Mouse (Mus musculus) liver, embryonic 14.5 days (tissue): ENCODE measurements around the gene Strada. TPM values are rescaled to one million over a fixed set of nuclear protein-coding genes. Genes with fewer than 3 reads are reported as not detected.

Experiments used
- ATAC-seq: fragments of 200-750 bp; cut with Nextera tagmentation; 2 replicates; pipeline ENCODE4 v1.8.0; 2017; ENCODE audit warnings: moderate number of reproducible peaks, mild to moderate bottlenecking, moderate library complexity; ENCODE audit not compliant: insufficient read depth
- DNase-seq, 3 experiments: peaks; one replicate each; pipeline ENCODE4 v3.0.0-alpha.2; 2012 to 2013; ENCODE audit warnings: low read depth in 3 of 3, low spot score in 3 of 3
- H3K27ac ChIP-seq: fragments of 300-500 bp; sonication (generic); 2 replicates; pipeline ENCODE4 v1.5.1; 2014; ENCODE audit warnings: moderate library complexity, mild to moderate bottlenecking, control low read depth, inconsistent platforms
- H3K27me3 ChIP-seq: fragments of 300-500 bp; sonication (generic); 2 replicates; pipeline ENCODE4 v1.6.1; 2014; ENCODE audit warnings: mild to moderate bottlenecking, low read length, moderate library complexity; ENCODE audit not compliant: control insufficient read depth, insufficient read depth
- H3K36me3 ChIP-seq: fragments of 300-500 bp; sonication (generic); replicated peaks from 2 replicates; pipeline ENCODE4 v1.6.1; 2014; ENCODE audit warnings: low read depth; ENCODE audit not compliant: control insufficient read depth, insufficient read depth
- H3K4me1 ChIP-seq, 2 experiments: fragments of 200-500 bp in 1 of 2; fragments of 300-500 bp in 1 of 2; sonication (generic) in 1 of 2; replicated peaks; 2 replicates each; pipeline ENCODE4 v1.6.1; 2012 to 2014; ENCODE audit warnings: antibody characterized with exemption in 1 of 2, inconsistent platforms in 1 of 2, low read length in 1 of 2; ENCODE audit not compliant: control insufficient read depth in 2 of 2, insufficient read depth in 2 of 2
- H3K4me2 ChIP-seq: fragments of 300-500 bp; sonication (generic); 2 replicates; pipeline ENCODE4 v1.6.1; 2014; ENCODE audit warnings: low read depth, mild to moderate bottlenecking, control low read depth, moderate library complexity
- H3K4me3 ChIP-seq, 2 experiments: fragments of 200-500 bp in 1 of 2; fragments of 300-500 bp in 1 of 2; sonication (generic) in 1 of 2; 2 replicates each; pipeline ENCODE4 v1.5.1; 2012 to 2014; ENCODE audit warnings: low read depth in 2 of 2, low read length in 2 of 2, mild to moderate bottlenecking in 2 of 2, control low read depth in 1 of 2, inconsistent platforms in 1 of 2, moderate library complexity in 1 of 2; ENCODE audit not compliant: insufficient read depth in 1 of 2
- H3K9ac ChIP-seq: fragments of 300-500 bp; sonication (generic); replicated peaks from 2 replicates; pipeline ENCODE4 v1.6.1; 2014; ENCODE audit warnings: mild to moderate bottlenecking, control low read depth, moderate library complexity
- H3K9me3 ChIP-seq: fragments of 300-500 bp; sonication (generic); 2 replicates; pipeline ENCODE4 v1.6.1; 2016; ENCODE audit warnings: low read length, mixed read lengths; ENCODE audit not compliant: control insufficient read depth
- CTCF ChIP-seq: IDR thresholded peaks from 2 replicates; pipeline ENCODE4 v1.5.1; 2016; ENCODE audit warnings: antibody characterized with exemption, low read depth, control low read depth
- EP300 ChIP-seq: IDR thresholded peaks from 2 replicates; pipeline ENCODE4 v1.6.1; 2016; ENCODE audit warnings: antibody characterized with exemption, low read depth
- WGBS: fragments of 180-500 bp; shearing (Covaris S2); extraction: QIAGEN DNeasy Blood & Tissue Kit; methylation state at CpG from one replicate; pipeline ENCODE4 v1.1.7; 2014; ENCODE audit not compliant: insufficient replicate concordance; 5-methylcytosine and 5-hydroxymethylcytosine counted together
- polyA plus RNA-seq, 2 experiments: library from polyadenylated mRNA; depleted of rRNA in 1 of 2; stranded (reverse) in 1 of 2; unstranded in 1 of 2; fragments of >200 nt; fragmentation: Nextera tagmentation in 1 of 2; extraction: Ambion mirVana in 1 of 2; gene quantifications; 2 replicates each; pipeline versions ENCODE4 v1.2.1 to v1.2.3; 2012 to 2014

Strada gene
- polyA plus RNA-seq, 2 experiments, result 6.9 to 9.1 TPM

- H3K4me3 ChIP-seq, result no peak overlapping the region
- no peaks in the 10 kb centered on the region for H3K9me3 ChIP-seq
- DNase-seq, result no peak
- no peaks in the 10 kb centered on the region for H3K27me3 ChIP-seq
- TF ChIP-seq EP300 (no peak), CTCF (no peak)
- no peak overlapping the region for H3K9ac ChIP-seq
- no peak for ATAC-seq
- H3K27ac ChIP-seq, result no peak overlapping the region
- no peak overlapping the region for H3K4me2 ChIP-seq
- H3K4me1 ChIP-seq, result peaks cover 16 to 20% of the 10 kb centered on the region in 2 experiments
- H3K36me3 ChIP-seq, result peaks cover 15% of the 10 kb centered on the region
Observed at GRCm38 (mm10) chr11:106195341-106195740, 6.6 kb downstream of the Strada start.

- Histone ChIP-seq H3K36me3 (peaks cover 15% of the 10 kb centered on the region), H3K4me2 (no peak overlapping the region), H3K9me3 (no peaks in the 10 kb centered on the region), H3K4me3 (no peak overlapping the region), H3K9ac (no peak overlapping the region), H3K27me3 (no peaks in the 10 kb centered on the region), H3K27ac (no peak overlapping the region), H3K4me1 (peaks cover 16 to 20% of the 10 kb centered on the region in 2 experiments)
- TF ChIP-seq EP300, result no peak
- ATAC-seq (no peak), DNase-seq (no peak)
- WGBS, result 87% methylated on average over 7 of the region's 7 CpGs
Observed at GRCm38 (mm10) chr11:106194891-106195290, 7.1 kb downstream of the Strada start.

- Histone ChIP-seq H3K27me3 (no peaks in the 10 kb centered on the region), H3K4me1 (peaks cover 16 to 20% of the 10 kb centered on the region in 2 experiments), H3K27ac (peak overlapping the region; percentile 78), H3K9ac (peak overlapping the region; percentile 76), H3K4me2 (peak overlapping the region; percentile 92), H3K36me3 (peaks cover 15% of the 10 kb centered on the region), H3K9me3 (no peaks in the 10 kb centered on the region), H3K4me3 (peak overlapping the region; percentile 63 to 72)
- no peak for ATAC-seq
- WGBS, result 32% methylated on average over 3 of the region's 3 CpGs
- no peak for DNase-seq
- TF ChIP-seq EP300, result no peak
- no peak for TF ChIP-seq CTCF
Observed at GRCm38 (mm10) chr11:106194155-106194541, 7.8 kb downstream of the Strada start.

GRCm38 (mm10) chr11:106193371-106194154 is 8.4 kb downstream of the Strada start:
- H3K27ac ChIP-seq, result peak overlapping the region; percentile 86
- H3K4me3 ChIP-seq, result peak overlapping the region; percentile 74 to 83
- DNase-seq (peak; percentile 95 to 97 (median 96)), ATAC-seq (peak; percentile 96)
- H3K36me3 ChIP-seq, result peaks cover 15% of the 10 kb centered on the region
- no peaks in the 10 kb centered on the region for H3K9me3 ChIP-seq
- no peaks in the 10 kb centered on the region for H3K27me3 ChIP-seq
- peak overlapping the region; percentile 92 for H3K4me2 ChIP-seq
- H3K4me1 ChIP-seq, result peaks cover 16 to 18% of the 10 kb centered on the region in 2 experiments
- peak overlapping the region; percentile 76 for H3K9ac ChIP-seq
- WGBS, result under 1% methylated on average over 44 of the region's 44 CpGs
- TF ChIP-seq CTCF (peak; percentile 9), EP300 (no peak)

GRCm38 (mm10) chr11:106192657-106193370 is 9.2 kb downstream of the Strada start:
- ATAC-seq (peak; percentile 55), DNase-seq (peak in 1 of 3 experiments; percentile 48)
- TF ChIP-seq EP300 (no peak), CTCF (peak; percentile 19; the same call in 1 of the 2 replicates)
- H3K9ac ChIP-seq, result peak overlapping the region; percentile 71
- no peaks in the 10 kb centered on the region for H3K27me3 ChIP-seq
- peaks cover 14% of the 10 kb centered on the region in 2 experiments for H3K4me1 ChIP-seq
- peak overlapping the region; percentile 85 for H3K4me2 ChIP-seq
- WGBS, result 3% methylated on average over 19 of the region's 19 CpGs
- H3K4me3 ChIP-seq, result peak overlapping the region; percentile 74 to 83
- peak overlapping the region; percentile 86 for H3K27ac ChIP-seq
- H3K9me3 ChIP-seq, result no peaks in the 10 kb centered on the region
- H3K36me3 ChIP-seq, result peaks cover 13% of the 10 kb centered on the region
